Comparison of ENCODE assay signal across 27 mouse cellular contexts in the genomic region with DNA sequence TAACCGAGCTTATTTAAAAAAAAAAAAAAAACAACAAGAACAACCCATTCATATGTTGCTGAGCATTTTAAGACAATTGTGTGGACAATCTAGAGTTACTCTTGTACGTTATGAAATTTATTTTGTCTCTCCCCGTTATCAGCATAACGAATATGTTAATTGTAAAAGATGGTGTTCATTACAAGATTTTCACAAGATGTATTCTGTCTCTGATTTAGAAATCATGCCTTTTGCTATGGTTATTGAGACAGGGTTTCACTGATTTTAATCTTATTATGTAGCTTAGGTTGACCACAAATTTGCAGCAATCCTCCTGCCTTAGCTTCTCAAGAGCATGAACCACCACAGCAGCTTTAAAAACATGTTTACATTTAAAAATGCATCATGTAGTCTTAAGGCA. TPM values are rescaled to one million over a fixed set of nuclear protein-coding genes. Genes with fewer than 3 reads are reported as not detected.
"Had no signal": no experiment of that assay in that cellular context is flagged by ENCODE, and none has a peak within 500 bp of the region (broad histone marks: within the 10 kb centered on the region; RNA-seq: fewer than 3 reads in every experiment).

No protein-coding gene starts in this region.

- H3K27ac ChIP-seq: heart, embryonic 15.5 days; hindbrain, embryonic 13.5 days; hindbrain, embryonic 15.5 days; hindbrain, postnatal 0 days; intestine, embryonic 15.5 days; left cerebral cortex, adult 2 months; limb, embryonic 10.5 days had no signal

- ATAC-seq: hindbrain, postnatal 0 days; inflammation-experienced regulatory T-cells, adult 6 months; intestine, embryonic 15.5 days; intestine, postnatal 0 days had no signal

- DNase-seq: gastrocnemius, postnatal 14 days; gastrocnemius, postnatal 36 days; heart, adult 2 months; heart, postnatal 14 days; heart, postnatal 36 days; kidney, adult 18-20 months; kidney, adult 8-10 months; kidney, postnatal 10 days; kidney, postnatal 25 days; kidney, postnatal 4 days; liver had no signal

- H3K27me3 ChIP-seq: heart, embryonic 13.5 days; heart, embryonic 15.5 days; hindbrain, embryonic 13.5 days; hindbrain, embryonic 15.5 days; intestine, embryonic 15.5 days; limb, embryonic 12.5 days had no signal

- H3K4me2 ChIP-seq: heart, embryonic 11.5 days; heart, embryonic 13.5 days; heart, embryonic 15.5 days; hindbrain, embryonic 13.5 days; hindbrain, embryonic 15.5 days; intestine, embryonic 15.5 days; limb, embryonic 12.5 days; liver, embryonic 11.5 days had no signal

- H3K36me3 ChIP-seq: intestine, embryonic 15.5 days; limb, embryonic 12.5 days had no signal

- H3K9ac ChIP-seq: heart, embryonic 13.5 days; heart, embryonic 15.5 days; hindbrain, embryonic 13.5 days; hindbrain, embryonic 15.5 days; intestine, embryonic 15.5 days; limb, embryonic 12.5 days had no signal

- H3K9me3 ChIP-seq: heart, embryonic 13.5 days; heart, embryonic 15.5 days; hindbrain, embryonic 13.5 days; hindbrain, embryonic 15.5 days; intestine, embryonic 15.5 days; limb, embryonic 10.5 days; limb, embryonic 12.5 days had no signal

- H3K4me1 ChIP-seq: hindbrain, embryonic 13.5 days; hindbrain, embryonic 15.5 days had no signal

- H3K4me3 ChIP-seq: heart, adult 2 months; heart, embryonic 13.5 days; heart, embryonic 15.5 days; hindbrain, embryonic 13.5 days; hindbrain, embryonic 15.5 days; intestine, embryonic 15.5 days; left cerebral cortex, adult 2 months; limb, embryonic 10.5 days; limb, embryonic 12.5 days had no signal

RNA-seq across cellular contexts. Expression of gene Lmod3, which starts 37.3 kb away (rescaled TPM):
- total RNA-seq: hematopoietic stem cell, adult 5-6 weeks; layer of hippocampus, postnatal 25 days; left cerebral cortex, adult 2 months had no signal
- polyA plus RNA-seq: hindbrain, embryonic 15.5 days; hindbrain, postnatal 0 days; kidney, embryonic 14.5 days; liver, embryonic 11.5 days had no signal
